Mouse (Mus musculus) left cerebral cortex, adult 8-10 months (tissue): Measurements from ENCODE around the gene Myo18b. TPM values are rescaled to one million over a fixed set of nuclear protein-coding genes. Genes with fewer than 3 reads are reported as not detected.

Experiments used
- DNase-seq, 2 experiments: peaks; one replicate each; pipeline ENCODE4 v3.0.0; 2022; ENCODE audit warnings: low spot score in 2 of 2
- total RNA-seq, 4 experiments: library from RNA; stranded (reverse); gene quantifications; 2 replicates each; pipeline ENCODE4 v1.2.4; 2022

The Myo18b gene
- total RNA-seq, 4 experiments from 2014 or later, result 1.4 to 1.7 (median 1.5) TPM

GRCm38 (mm10) chr5:112822426-112822825 lies 73.7 kb downstream of the Myo18b start:
- DNase-seq, result no peak

- no peak for DNase-seq
Observed at GRCm38 (mm10) chr5:112815051-112815450, 81.1 kb downstream of the Myo18b start.

GRCm38 (mm10) chr5:112807629-112808028 lies 88.5 kb downstream of the Myo18b start:
- DNase-seq, result no peak

GRCm38 (mm10) chr5:112796086-112796485 lies 100.1 kb downstream of the Myo18b start:
- DNase-seq, result no peak

GRCm38 (mm10) chr5:112791792-112792780 lies 104.1 kb downstream of the Myo18b start:
- no peak for DNase-seq

GRCm38 (mm10) chr5:112790376-112791111 lies 105.6 kb downstream of the Myo18b start:
- no peak for DNase-seq

GRCm38 (mm10) chr5:112788441-112788840 lies 107.7 kb downstream of the Myo18b start:
- DNase-seq, result no peak

- no peak for DNase-seq
Observed at GRCm38 (mm10) chr5:112786788-112787187, 109.4 kb downstream of the Myo18b start.

- peak; percentile 24 to 72 for DNase-seq
Observed at GRCm38 (mm10) chr5:112786031-112786430, 110.1 kb downstream of the Myo18b start.

- peak in 1 of 2 experiments; percentile 83 for DNase-seq
Observed at GRCm38 (mm10) chr5:112781719-112782118, 114.4 kb downstream of the Myo18b start.

- DNase-seq, result peak in 1 of 2 experiments; percentile 64
Observed at GRCm38 (mm10) chr5:112781231-112781630, 114.9 kb downstream of the Myo18b start.

- peak; percentile 45 to 83 for DNase-seq
Observed at GRCm38 (mm10) chr5:112780383-112780782, 115.8 kb downstream of the Myo18b start.

- DNase-seq, result no peak
Observed at GRCm38 (mm10) chr5:112776781-112777405, 119.3 kb downstream of the Myo18b start.

- no peak for DNase-seq
Observed at GRCm38 (mm10) chr5:112773429-112773828, 122.7 kb downstream of the Myo18b start.

- DNase-seq, result no peak
Observed at GRCm38 (mm10) chr5:112771376-112771901, 124.7 kb downstream of the Myo18b start.

GRCm38 (mm10) chr5:112769721-112770119 lies 126.4 kb downstream of the Myo18b start:
- no peak for DNase-seq

- no peak for DNase-seq
Observed at GRCm38 (mm10) chr5:112769020-112769720, 127.0 kb downstream of the Myo18b start.

- DNase-seq, result no peak
Observed at GRCm38 (mm10) chr5:112768556-112768955, 127.6 kb downstream of the Myo18b start.

- no peak for DNase-seq
Observed at GRCm38 (mm10) chr5:112761415-112762075, 134.6 kb downstream of the Myo18b start.

GRCm38 (mm10) chr5:112755581-112755980 lies 140.6 kb downstream of the Myo18b start:
- no peak for DNase-seq
